Mouse (Mus musculus): ENCODE measurements at regions not wholly inside any gene's neighbourhood (a gene's known extent, or its start where the extent isn't known, plus 50 kb on each side); places are given as distances from the start of the nearest gene placed in this dataset.

DNA sequence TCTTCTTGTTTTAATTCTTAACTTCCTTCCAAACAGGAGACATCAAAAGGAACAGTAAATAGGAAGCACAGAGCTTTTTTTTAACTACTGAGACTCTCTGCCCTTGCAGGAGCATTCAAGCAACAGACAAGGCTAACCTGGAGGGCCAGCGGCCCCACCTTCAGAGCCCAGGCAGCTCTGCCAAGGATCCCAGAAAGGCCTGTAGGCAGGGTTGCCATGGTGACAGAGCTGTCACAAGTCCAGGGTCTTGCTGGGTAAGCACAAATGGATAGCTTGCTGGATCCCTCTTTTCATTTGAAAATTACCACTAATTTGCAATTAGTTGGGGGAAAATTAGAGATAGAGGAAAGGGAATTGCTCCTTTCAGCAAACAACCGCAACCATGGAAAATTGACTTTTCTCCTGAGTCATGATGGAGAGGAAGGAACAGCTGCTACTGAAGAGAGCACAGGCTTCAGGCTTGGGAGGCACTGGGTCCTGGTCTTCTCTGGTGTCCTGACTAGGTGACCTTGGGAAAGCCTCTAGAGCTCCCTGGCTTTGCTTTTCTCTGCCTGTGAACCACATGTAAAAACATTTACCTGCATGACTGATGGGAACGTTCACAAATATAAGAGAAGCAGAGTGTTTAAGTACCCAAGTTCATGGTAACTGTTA is 477.5 kb upstream of the Cdh5 start:
- no peak for TF ChIP-seq CTCF (IDR thresholded peaks at IDR 0.05; ENCODE audit: low read depth, low read length)
- TF ChIP-seq GATA1 (IDR thresholded peaks at IDR 0.05; ENCODE audit: borderline replicate concordance, low read length), result no peak
- no peak for TF ChIP-seq POLR2AphosphoS5 (IDR thresholded peaks at IDR 0.05; ENCODE audit: insufficient replicate concordance, low read depth, low read length)
- no peak for TF ChIP-seq TAL1 (conservative IDR thresholded peaks at IDR 0.05; ENCODE audit: low read depth, low read length)
- TF ChIP-seq GATA2 (IDR thresholded peaks at IDR 0.05; ENCODE audit: borderline replicate concordance, low read depth, low read length), result no peak

Data from G1E (cell line).